Mouse (Mus musculus) kidney, embryonic 15.5 days (tissue): ENCODE results near the gene Arhgef38. TPM values are rescaled to one million over a fixed set of nuclear protein-coding genes. Genes with fewer than 3 reads are reported as not detected.

Experiments
- ATAC-seq: fragments of 200-750 bp; cut with Nextera tagmentation; replicated peaks from 2 replicates; pipeline ENCODE4 v1.8.0; 2017; ENCODE audit warnings: moderate TSS enrichment; ENCODE audit not compliant: low FRiP score
- H3K27ac ChIP-seq: fragments of 300-500 bp; sonication (generic); 2 replicates; pipeline ENCODE4 v1.5.1; 2015; ENCODE audit warnings: mild to moderate bottlenecking, inconsistent platforms
- H3K27me3 ChIP-seq: fragments of 300-500 bp; sonication (generic); 2 replicates; pipeline ENCODE4 v1.6.1; 2015; ENCODE audit warnings: inconsistent platforms
- H3K36me3 ChIP-seq: fragments of 300-500 bp; sonication (generic); 2 replicates; pipeline ENCODE4 v1.6.1; 2015; ENCODE audit warnings: inconsistent platforms
- H3K4me1 ChIP-seq: fragments of 300-500 bp; sonication (generic); 2 replicates; pipeline ENCODE4 v1.6.1; 2015; ENCODE audit warnings: inconsistent platforms
- H3K4me2 ChIP-seq: fragments of 300-500 bp; sonication (generic); 2 replicates; pipeline ENCODE4 v1.6.1; 2015; ENCODE audit warnings: moderate library complexity, mild to moderate bottlenecking, inconsistent platforms
- H3K4me3 ChIP-seq: fragments of 300-500 bp; sonication (generic); replicated peaks from 2 replicates; pipeline ENCODE4 v1.5.1; 2015; ENCODE audit warnings: mild to moderate bottlenecking, inconsistent platforms
- H3K9ac ChIP-seq: fragments of 300-500 bp; sonication (generic); 2 replicates; pipeline ENCODE4 v1.6.1; 2015; ENCODE audit warnings: mild to moderate bottlenecking, inconsistent platforms
- H3K9me3 ChIP-seq: fragments of 300-500 bp; sonication (generic); replicated peaks from 2 replicates; pipeline ENCODE4 v1.6.1; 2016; ENCODE audit warnings: inconsistent platforms
- WGBS: fragments of 180-500 bp; shearing (Covaris S2); methylation state at CpG from one replicate; pipeline ENCODE4 v1.1.7; 2015; ENCODE audit warnings: mixed read lengths; 5-methylcytosine and 5-hydroxymethylcytosine counted together
- polyA plus RNA-seq: library from polyadenylated mRNA; unstranded; fragments of >200 nt; fragmentation: Nextera tagmentation; extraction: Ambion mirVana; gene quantifications from 2 replicates; pipeline ENCODE4 v1.2.1, GENCODE M21; 2015

Gene Arhgef38
- polyA plus RNA-seq, 1 experiment from 2014 or later: 5.0 TPM

- no peak overlapping the region for H3K27ac ChIP-seq
- no peaks in the 10 kb centered on the region for H3K36me3 ChIP-seq
- no peaks in the 10 kb centered on the region for H3K9me3 ChIP-seq
- no peaks in the 10 kb centered on the region for H3K4me1 ChIP-seq
- H3K9ac ChIP-seq: no peak overlapping the region
- H3K4me2 ChIP-seq: no peak overlapping the region
- WGBS: 67% methylated on average over 7 of the region's 7 CpGs
- H3K4me3 ChIP-seq: no peak overlapping the region
- H3K27me3 ChIP-seq: no peaks in the 10 kb centered on the region
- ATAC-seq: no peak
These were observed 71.6 kb downstream of the Arhgef38 start for GRCm38 (mm10) chr3:133163174-133163573.

GRCm38 (mm10) chr3:133161407-133161806 is 73.3 kb downstream of the Arhgef38 start:
- Histone ChIP-seq H3K9ac (no peak overlapping the region), H3K4me3 (no peak overlapping the region), H3K9me3 (no peaks in the 10 kb centered on the region), H3K27ac (no peak overlapping the region), H3K27me3 (no peaks in the 10 kb centered on the region), H3K36me3 (no peaks in the 10 kb centered on the region), H3K4me1 (no peaks in the 10 kb centered on the region), H3K4me2 (no peak overlapping the region)
- 89% methylated on average over 1 of the region's 1 CpGs for WGBS
- ATAC-seq: no peak

- no peak for ATAC-seq
- WGBS: 61% methylated on average over 5 of the region's 5 CpGs
- Histone ChIP-seq H3K4me2 (no peak overlapping the region), H3K4me3 (no peak overlapping the region), H3K36me3 (no peaks in the 10 kb centered on the region), H3K4me1 (no peaks in the 10 kb centered on the region), H3K27me3 (no peaks in the 10 kb centered on the region), H3K27ac (no peak overlapping the region), H3K9me3 (no peaks in the 10 kb centered on the region), H3K9ac (no peak overlapping the region)
These were observed 76.5 kb downstream of the Arhgef38 start for GRCm38 (mm10) chr3:133158260-133158659.

GRCm38 (mm10) chr3:133154683-133155082 is 80.1 kb downstream of the Arhgef38 start:
- no peaks in the 10 kb centered on the region for H3K4me1 ChIP-seq
- H3K4me2 ChIP-seq: no peak overlapping the region
- no peak overlapping the region for H3K9ac ChIP-seq
- H3K27ac ChIP-seq: no peak overlapping the region
- no peaks in the 10 kb centered on the region for H3K36me3 ChIP-seq
- ATAC-seq: no peak
- WGBS: 84% methylated on average over 8 of the region's 8 CpGs
- H3K4me3 ChIP-seq: no peak overlapping the region
- no peaks in the 10 kb centered on the region for H3K27me3 ChIP-seq
- H3K9me3 ChIP-seq: no peaks in the 10 kb centered on the region

GRCm38 (mm10) chr3:133153629-133154028 is 81.1 kb downstream of the Arhgef38 start:
- Histone ChIP-seq H3K4me1 (no peaks in the 10 kb centered on the region), H3K4me3 (no peak overlapping the region), H3K9me3 (no peaks in the 10 kb centered on the region), H3K4me2 (no peak overlapping the region), H3K36me3 (no peaks in the 10 kb centered on the region), H3K27ac (no peak overlapping the region), H3K27me3 (no peaks in the 10 kb centered on the region), H3K9ac (no peak overlapping the region)
- WGBS: 64% methylated on average over 6 of the region's 6 CpGs
- no peak for ATAC-seq

- Histone ChIP-seq H3K27ac (no peak overlapping the region), H3K9ac (no peak overlapping the region), H3K36me3 (no peaks in the 10 kb centered on the region), H3K9me3 (no peaks in the 10 kb centered on the region), H3K27me3 (no peaks in the 10 kb centered on the region), H3K4me3 (no peak overlapping the region), H3K4me1 (no peaks in the 10 kb centered on the region), H3K4me2 (no peak overlapping the region)
- WGBS: 41% methylated on average over 1 of the region's 1 CpGs
- ATAC-seq: no peak
These were observed 81.9 kb downstream of the Arhgef38 start for GRCm38 (mm10) chr3:133152831-133153230.

- no peak overlapping the region for H3K4me2 ChIP-seq
- no peaks in the 10 kb centered on the region for H3K36me3 ChIP-seq
- no peak overlapping the region for H3K4me3 ChIP-seq
- H3K27ac ChIP-seq: no peak overlapping the region
- no peaks in the 10 kb centered on the region for H3K9me3 ChIP-seq
- no peak for ATAC-seq
- no peak overlapping the region for H3K9ac ChIP-seq
- 87% methylated on average over 6 of the region's 6 CpGs for whole genome bisulfite sequencing
- no peaks in the 10 kb centered on the region for H3K4me1 ChIP-seq
- no peaks in the 10 kb centered on the region for H3K27me3 ChIP-seq
These were observed 83.1 kb downstream of the Arhgef38 start for GRCm38 (mm10) chr3:133151629-133152028.

GRCm38 (mm10) chr3:133144511-133145147 is 90.1 kb downstream of the Arhgef38 start:
- 86% methylated on average over 6 of the region's 6 CpGs for WGBS
- no peak overlapping the region for H3K27ac ChIP-seq
- no peaks in the 10 kb centered on the region for H3K4me1 ChIP-seq
- H3K9me3 ChIP-seq: no peaks in the 10 kb centered on the region
- no peaks in the 10 kb centered on the region for H3K27me3 ChIP-seq
- H3K36me3 ChIP-seq: no peaks in the 10 kb centered on the region
- no peak overlapping the region for H3K4me2 ChIP-seq
- no peak for ATAC-seq
- no peak overlapping the region for H3K9ac ChIP-seq
- H3K4me3 ChIP-seq: no peak overlapping the region

GRCm38 (mm10) chr3:133141877-133142276 is 92.9 kb downstream of the Arhgef38 start:
- H3K4me3 ChIP-seq: no peak overlapping the region

GRCm38 (mm10) chr3:133132611-133133010 is 102.1 kb downstream of the Arhgef38 start:
- Histone ChIP-seq H3K4me3 (no peak overlapping the region), H3K4me1 (no peaks in the 10 kb centered on the region), H3K27me3 (no peaks in the 10 kb centered on the region), H3K9me3 (no peaks in the 10 kb centered on the region), H3K4me2 (no peak overlapping the region), H3K27ac (no peak overlapping the region), H3K9ac (no peak overlapping the region), H3K36me3 (peaks cover 5% of the 10 kb centered on the region)
- no peak for ATAC-seq
- 77% methylated on average over 8 of the region's 8 CpGs for WGBS

More at GRCm38 (mm10) chr3:133141877-133142276, 92.9 kb downstream of the Arhgef38 start:
- no peaks in the 10 kb centered on the region for H3K9me3 ChIP-seq
- no peak for ATAC-seq
- H3K27ac ChIP-seq: no peak overlapping the region
- H3K36me3 ChIP-seq: no peaks in the 10 kb centered on the region
- no peak overlapping the region for H3K9ac ChIP-seq
- no peaks in the 10 kb centered on the region for H3K4me1 ChIP-seq
- no peaks in the 10 kb centered on the region for H3K27me3 ChIP-seq
- WGBS: 91% methylated on average over 6 of the region's 6 CpGs
- no peak overlapping the region for H3K4me2 ChIP-seq

- Histone ChIP-seq H3K4me3 (no peak overlapping the region), H3K9ac (no peak overlapping the region), H3K27me3 (no peaks in the 10 kb centered on the region), H3K4me2 (no peak overlapping the region), H3K27ac (no peak overlapping the region), H3K9me3 (no peaks in the 10 kb centered on the region), H3K36me3 (peaks cover 5% of the 10 kb centered on the region), H3K4me1 (no peaks in the 10 kb centered on the region)
- WGBS: 92% methylated on average over 5 of the region's 5 CpGs
- no peak for ATAC-seq
These were observed 103.4 kb downstream of the Arhgef38 start for GRCm38 (mm10) chr3:133131372-133131771.

- Histone ChIP-seq H3K4me1 (no peaks in the 10 kb centered on the region), H3K9ac (no peak overlapping the region), H3K27me3 (no peaks in the 10 kb centered on the region), H3K9me3 (no peaks in the 10 kb centered on the region), H3K4me2 (no peak overlapping the region), H3K27ac (no peak overlapping the region), H3K4me3 (no peak overlapping the region), H3K36me3 (peaks cover 19% of the 10 kb centered on the region)
- 77% methylated on average over 1 of the region's 1 CpGs for whole genome bisulfite sequencing
- ATAC-seq: no peak
These were observed 121.5 kb downstream of the Arhgef38 start for GRCm38 (mm10) chr3:133113281-133113680.

GRCm38 (mm10) chr3:133111741-133112140 is 123.0 kb downstream of the Arhgef38 start:
- ATAC-seq: no peak
- 38% methylated on average over 2 of the region's 2 CpGs for WGBS

More at GRCm38 (mm10) chr3:133111741-133112140, 123.0 kb downstream of the Arhgef38 start:
- Histone ChIP-seq H3K9ac (no peak overlapping the region), H3K36me3 (peaks cover 31% of the 10 kb centered on the region), H3K27ac (no peak overlapping the region), H3K27me3 (no peaks in the 10 kb centered on the region), H3K4me2 (no peak overlapping the region), H3K4me3 (no peak overlapping the region), H3K9me3 (no peaks in the 10 kb centered on the region), H3K4me1 (no peaks in the 10 kb centered on the region)
